Mouse (Mus musculus): Measurements from ENCODE around the gene Il12rb1. TPM values are rescaled to one million over a fixed set of nuclear protein-coding genes. Genes with fewer than 3 reads are reported as not detected.
A peak's percentile ranks its signal among the peaks of the same experiment; 100 is the strongest.

The Il12rb1 gene
- polyA plus RNA-seq, 1 experiment from 2014 or later, result 0.35 TPM

- H3K4me1 ChIP-seq (ENCODE audit: control insufficient read depth, low read depth, low read length), result peaks cover 65% of the 10 kb centered on the region
- peak overlapping the region; percentile 89 for H3K4me2 ChIP-seq (ENCODE audit: low read depth, low read length)
- 93% methylated on average over 12 of the region's 12 CpGs for WGBS (ENCODE audit: insufficient replicate concordance)
- H3K9me3 ChIP-seq (replicated peaks; ENCODE audit: control insufficient read depth, low read length), result no peaks in the 10 kb centered on the region
- peaks cover 21% of the 10 kb centered on the region for H3K36me3 ChIP-seq (ENCODE audit: control insufficient read depth, insufficient read depth)
- ATAC-seq (ENCODE audit: low read depth), result no peak
- H3K27me3 ChIP-seq (ENCODE audit: control insufficient read depth, insufficient read depth, low read depth, low read length), result no peaks in the 10 kb centered on the region
- H3K27ac ChIP-seq (ENCODE audit: low read length), result no peak overlapping the region; the same call in 1 of the 2 replicates
- H3K9ac ChIP-seq (ENCODE audit: low read depth, low read length), result peak overlapping the region; percentile 21; the same call in 1 of the 2 replicates
- H3K4me3 ChIP-seq (ENCODE audit: low read depth, low read length), result peak overlapping the region; percentile 16; the same call in 1 of the 2 replicates
Measured at GRCm38 (mm10) chr8:70836666-70837065, 28.4 kb downstream of the Il12rb1 start.

- 5% methylated on average over 66 of the region's 66 CpGs for WGBS (ENCODE audit: insufficient replicate concordance)
- ATAC-seq (ENCODE audit: low read depth), result peak; percentile 23
- Histone ChIP-seq H3K27me3 (ENCODE audit: control insufficient read depth, insufficient read depth, low read depth, low read length) (no peaks in the 10 kb centered on the region), H3K4me2 (ENCODE audit: low read depth, low read length) (peak overlapping the region; percentile 89), H3K4me1 (ENCODE audit: control insufficient read depth, low read depth, low read length) (peaks cover 82% of the 10 kb centered on the region), H3K27ac (ENCODE audit: low read length) (peak overlapping the region; percentile 97), H3K36me3 (ENCODE audit: control insufficient read depth, insufficient read depth) (peaks cover 21% of the 10 kb centered on the region), H3K9me3 (replicated peaks; ENCODE audit: control insufficient read depth, low read length) (no peaks in the 10 kb centered on the region), H3K4me3 (ENCODE audit: low read depth, low read length) (peak overlapping the region; percentile 86), H3K9ac (ENCODE audit: low read depth, low read length) (peak overlapping the region; percentile 95)
Measured at GRCm38 (mm10) chr8:70838654-70839407, 30.6 kb downstream of the Il12rb1 start.

- peak; percentile 86 for ATAC-seq (ENCODE audit: low read depth)
- under 1% methylated on average over 51 of the region's 55 CpGs for WGBS (ENCODE audit: insufficient replicate concordance)
- H3K4me1 ChIP-seq (ENCODE audit: control insufficient read depth, low read depth, low read length), result peaks cover 83% of the 10 kb centered on the region
Measured at GRCm38 (mm10) chr8:70839408-70840351, 31.4 kb downstream of the Il12rb1 start, which contains the start of gene Arrdc2. Arrdc2 (minus strand) TSS chr8:70839720.

GRCm38 (mm10) chr8:70840590-70840989 is 32.3 kb downstream of the Il12rb1 start:
- 41% methylated on average over 10 of the region's 10 CpGs for WGBS (ENCODE audit: insufficient replicate concordance)

More at GRCm38 (mm10) chr8:70839408-70840351, 31.4 kb downstream of the Il12rb1 start, which contains the start of gene Arrdc2:
- Histone ChIP-seq H3K4me2 (ENCODE audit: low read depth, low read length) (peak within 1 kb of the TSS; percentile 89), H3K4me3 (ENCODE audit: low read depth, low read length) (peak within 1 kb of the TSS; percentile 86), H3K36me3 (ENCODE audit: control insufficient read depth, insufficient read depth) (peaks cover 18% of the 10 kb centered on the region), H3K27me3 (ENCODE audit: control insufficient read depth, insufficient read depth, low read depth, low read length) (no peaks in the 10 kb centered on the region), H3K9ac (ENCODE audit: low read depth, low read length) (peak within 1 kb of the TSS; percentile 95), H3K27ac (ENCODE audit: low read length) (peak within 1 kb of the TSS; percentile 97), H3K9me3 (replicated peaks; ENCODE audit: control insufficient read depth, low read length) (no peaks in the 10 kb centered on the region)

DNA sequence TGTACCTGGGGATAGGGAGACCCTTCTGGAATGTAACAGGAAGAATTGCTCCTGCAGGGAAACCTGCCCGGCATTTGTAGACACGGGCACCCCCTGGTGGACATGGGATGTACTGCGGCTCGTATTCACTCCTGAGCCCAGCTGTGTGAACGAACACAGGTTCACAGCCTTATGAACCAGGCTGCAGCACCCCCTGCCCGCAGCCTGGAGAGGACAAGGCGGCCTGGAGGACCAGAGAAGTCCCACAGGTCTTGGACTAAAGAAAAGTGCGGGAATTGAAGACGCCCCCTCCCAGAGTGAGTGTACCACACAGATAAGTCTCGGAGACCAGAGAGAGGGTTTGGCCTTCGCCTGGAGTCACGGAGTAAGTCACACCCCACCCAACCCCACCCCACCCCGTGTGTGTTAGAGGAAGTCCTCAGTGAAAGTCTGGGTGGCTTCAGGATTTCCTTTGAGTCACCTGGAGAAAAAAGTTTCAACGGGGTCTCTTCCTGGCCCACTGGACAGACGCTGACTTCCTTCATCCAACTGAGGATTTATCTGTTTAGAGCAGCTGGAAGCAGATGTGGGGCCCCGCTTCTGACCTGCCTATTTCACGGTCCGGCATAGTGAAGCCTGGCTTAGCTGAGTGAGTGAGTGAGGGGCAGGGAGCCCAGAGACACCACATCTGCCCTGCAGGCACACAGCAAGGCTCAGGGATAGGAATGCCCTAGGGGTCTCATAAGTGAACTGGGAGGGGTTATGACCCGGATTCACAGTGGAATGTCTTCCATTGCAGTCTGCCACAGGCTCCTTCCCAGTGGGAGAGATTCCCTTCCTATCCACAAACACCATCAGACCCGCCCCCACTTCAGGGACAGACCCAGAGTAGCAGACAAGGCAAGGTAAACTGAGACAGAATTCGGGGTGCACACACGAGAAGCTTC is 33.2 kb downstream of the Il12rb1 start:
- H3K4me3 ChIP-seq (ENCODE audit: low read depth, low read length), result peak overlapping the region; percentile 72
- H3K9ac ChIP-seq (ENCODE audit: low read depth, low read length), result peak overlapping the region; percentile 91
- no peaks in the 10 kb centered on the region for H3K9me3 ChIP-seq (replicated peaks; ENCODE audit: control insufficient read depth, low read length)
- peaks cover 78% of the 10 kb centered on the region for H3K4me1 ChIP-seq (ENCODE audit: control insufficient read depth, low read depth, low read length)
- peaks cover 8% of the 10 kb centered on the region; the same call in 1 of the 2 replicates for H3K36me3 ChIP-seq (ENCODE audit: control insufficient read depth, insufficient read depth)
- no peaks in the 10 kb centered on the region for H3K27me3 ChIP-seq (ENCODE audit: control insufficient read depth, insufficient read depth, low read depth, low read length)
- H3K4me2 ChIP-seq (ENCODE audit: low read depth, low read length), result peak overlapping the region; percentile 85
- WGBS (ENCODE audit: insufficient replicate concordance), result 16% methylated on average over 22 of the region's 22 CpGs
- H3K27ac ChIP-seq (ENCODE audit: low read length), result peak overlapping the region; percentile 97
- ATAC-seq (ENCODE audit: low read depth), result peak; percentile 36

More at GRCm38 (mm10) chr8:70840590-70840989, 32.3 kb downstream of the Il12rb1 start:
- no peak for ATAC-seq (ENCODE audit: low read depth)
- H3K9ac ChIP-seq (ENCODE audit: low read depth, low read length), result peak overlapping the region; percentile 91
- peak overlapping the region; percentile 97 for H3K27ac ChIP-seq (ENCODE audit: low read length)
- H3K36me3 ChIP-seq (ENCODE audit: control insufficient read depth, insufficient read depth), result peaks cover 12% of the 10 kb centered on the region
- H3K4me2 ChIP-seq (ENCODE audit: low read depth, low read length), result peak overlapping the region; percentile 85
- peak overlapping the region; percentile 72 for H3K4me3 ChIP-seq (ENCODE audit: low read depth, low read length)
- no peaks in the 10 kb centered on the region for H3K9me3 ChIP-seq (replicated peaks; ENCODE audit: control insufficient read depth, low read length)
- H3K4me1 ChIP-seq (ENCODE audit: control insufficient read depth, low read depth, low read length), result peaks cover 81% of the 10 kb centered on the region
- no peaks in the 10 kb centered on the region for H3K27me3 ChIP-seq (ENCODE audit: control insufficient read depth, insufficient read depth, low read depth, low read length)

DNA sequence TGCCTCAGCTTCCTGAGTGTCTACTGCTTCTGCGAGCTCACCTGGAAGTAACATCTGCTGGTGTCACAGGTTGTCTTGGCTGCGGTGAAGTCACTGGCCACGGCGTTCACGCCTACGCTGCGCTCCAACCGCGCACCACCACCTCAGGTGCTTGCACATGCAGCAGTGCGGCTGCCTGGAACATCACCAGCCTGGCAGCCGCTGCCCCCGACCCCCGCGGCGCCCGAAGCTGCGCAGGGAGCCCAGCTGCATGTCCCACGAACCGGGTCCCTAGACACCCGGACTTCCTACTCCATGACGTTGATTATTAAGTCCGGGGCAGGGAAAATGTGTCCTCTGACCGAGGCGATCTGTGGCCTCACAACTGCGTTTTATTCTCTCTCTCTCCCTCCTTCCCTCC is 34.2 kb downstream of the Il12rb1 start:
- H3K27me3 ChIP-seq (ENCODE audit: control insufficient read depth, insufficient read depth, low read depth, low read length), result peaks cover 5% of the 10 kb centered on the region; the same call in 1 of the 2 replicates
- peak overlapping the region; percentile 91 for H3K9ac ChIP-seq (ENCODE audit: low read depth, low read length)
- 69% methylated on average over 25 of the region's 25 CpGs for WGBS (ENCODE audit: insufficient replicate concordance)
- H3K27ac ChIP-seq (ENCODE audit: low read length), result peak overlapping the region; percentile 97
- 0 out of 2 replicates have a peak, but pooled peaks cover under 1% of the 10 kb centered on the region for H3K36me3 ChIP-seq (ENCODE audit: control insufficient read depth, insufficient read depth)
- no peak for ATAC-seq (ENCODE audit: low read depth)
- H3K4me3 ChIP-seq (ENCODE audit: low read depth, low read length), result peak overlapping the region; percentile 72
- H3K4me1 ChIP-seq (ENCODE audit: control insufficient read depth, low read depth, low read length), result peaks cover 67% of the 10 kb centered on the region
- H3K4me2 ChIP-seq (ENCODE audit: low read depth, low read length), result peak overlapping the region; percentile 85
- H3K9me3 ChIP-seq (replicated peaks; ENCODE audit: control insufficient read depth, low read length), result no peaks in the 10 kb centered on the region

GRCm38 (mm10) chr8:70843214-70843773 is 35.0 kb downstream of the Il12rb1 start:
- 21% methylated on average over 5 of the region's 5 CpGs for WGBS (ENCODE audit: insufficient replicate concordance)
- Histone ChIP-seq H3K4me2 (ENCODE audit: low read depth, low read length) (peak overlapping the region; percentile 85), H3K27ac (ENCODE audit: low read length) (peak overlapping the region; percentile 97), H3K36me3 (ENCODE audit: control insufficient read depth, insufficient read depth) (no peaks in the 10 kb centered on the region), H3K27me3 (ENCODE audit: control insufficient read depth, insufficient read depth, low read depth, low read length) (peaks cover 5% of the 10 kb centered on the region; the same call in 1 of the 2 replicates), H3K4me3 (ENCODE audit: low read depth, low read length) (peak overlapping the region; percentile 72), H3K4me1 (ENCODE audit: control insufficient read depth, low read depth, low read length) (peaks cover 61% of the 10 kb centered on the region), H3K9ac (ENCODE audit: low read depth, low read length) (peak overlapping the region; percentile 91), H3K9me3 (replicated peaks; ENCODE audit: control insufficient read depth, low read length) (no peaks in the 10 kb centered on the region)
- ATAC-seq (ENCODE audit: low read depth), result peak; percentile 52

Measured in liver, embryonic 16.5 days (tissue).